Mouse (Mus musculus) liver, embryonic 14.5 days (tissue): ENCODE results near the gene Nt5c2. TPM values are rescaled to one million over a fixed set of nuclear protein-coding genes. Genes with fewer than 3 reads are reported as not detected.

Experiments used
- ATAC-seq: fragments of 200-750 bp; cut with Nextera tagmentation; 2 replicates; pipeline ENCODE4 v1.8.0; 2017; ENCODE audit warnings: moderate number of reproducible peaks, mild to moderate bottlenecking, moderate library complexity; ENCODE audit not compliant: insufficient read depth
- DNase-seq, 3 experiments: peaks; one replicate each; pipeline ENCODE4 v3.0.0-alpha.2; 2012 to 2013; ENCODE audit warnings: low read depth in 3 of 3, low spot score in 3 of 3
- H3K27ac ChIP-seq: fragments of 300-500 bp; sonication (generic); 2 replicates; pipeline ENCODE4 v1.5.1; 2014; ENCODE audit warnings: moderate library complexity, mild to moderate bottlenecking, control low read depth, inconsistent platforms
- H3K27me3 ChIP-seq: fragments of 300-500 bp; sonication (generic); 2 replicates; pipeline ENCODE4 v1.6.1; 2014; ENCODE audit warnings: mild to moderate bottlenecking, low read length, moderate library complexity; ENCODE audit not compliant: control insufficient read depth, insufficient read depth
- H3K36me3 ChIP-seq: fragments of 300-500 bp; sonication (generic); replicated peaks from 2 replicates; pipeline ENCODE4 v1.6.1; 2014; ENCODE audit warnings: low read depth; ENCODE audit not compliant: control insufficient read depth, insufficient read depth
- H3K4me1 ChIP-seq, 2 experiments: fragments of 200-500 bp in 1 of 2; fragments of 300-500 bp in 1 of 2; sonication (generic) in 1 of 2; replicated peaks; 2 replicates each; pipeline ENCODE4 v1.6.1; 2012 to 2014; ENCODE audit warnings: antibody characterized with exemption in 1 of 2, inconsistent platforms in 1 of 2, low read length in 1 of 2; ENCODE audit not compliant: control insufficient read depth in 2 of 2, insufficient read depth in 2 of 2
- H3K4me2 ChIP-seq: fragments of 300-500 bp; sonication (generic); 2 replicates; pipeline ENCODE4 v1.6.1; 2014; ENCODE audit warnings: low read depth, mild to moderate bottlenecking, control low read depth, moderate library complexity
- H3K4me3 ChIP-seq, 2 experiments: fragments of 200-500 bp in 1 of 2; fragments of 300-500 bp in 1 of 2; sonication (generic) in 1 of 2; 2 replicates each; pipeline ENCODE4 v1.5.1; 2012 to 2014; ENCODE audit warnings: low read depth in 2 of 2, low read length in 2 of 2, mild to moderate bottlenecking in 2 of 2, control low read depth in 1 of 2, inconsistent platforms in 1 of 2, moderate library complexity in 1 of 2; ENCODE audit not compliant: insufficient read depth in 1 of 2
- H3K9ac ChIP-seq: fragments of 300-500 bp; sonication (generic); replicated peaks from 2 replicates; pipeline ENCODE4 v1.6.1; 2014; ENCODE audit warnings: mild to moderate bottlenecking, control low read depth, moderate library complexity
- H3K9me3 ChIP-seq: fragments of 300-500 bp; sonication (generic); 2 replicates; pipeline ENCODE4 v1.6.1; 2016; ENCODE audit warnings: low read length, mixed read lengths; ENCODE audit not compliant: control insufficient read depth
- CTCF ChIP-seq: IDR thresholded peaks from 2 replicates; pipeline ENCODE4 v1.5.1; 2016; ENCODE audit warnings: antibody characterized with exemption, low read depth, control low read depth
- EP300 ChIP-seq: IDR thresholded peaks from 2 replicates; pipeline ENCODE4 v1.6.1; 2016; ENCODE audit warnings: antibody characterized with exemption, low read depth
- WGBS: fragments of 180-500 bp; shearing (Covaris S2); extraction: QIAGEN DNeasy Blood & Tissue Kit; methylation state at CpG from one replicate; pipeline ENCODE4 v1.1.7; 2014; ENCODE audit not compliant: insufficient replicate concordance; 5-methylcytosine and 5-hydroxymethylcytosine counted together
- polyA plus RNA-seq, 2 experiments: library from polyadenylated mRNA; depleted of rRNA in 1 of 2; stranded (reverse) in 1 of 2; unstranded in 1 of 2; fragments of >200 nt; fragmentation: Nextera tagmentation in 1 of 2; extraction: Ambion mirVana in 1 of 2; gene quantifications; 2 replicates each; pipeline versions ENCODE4 v1.2.1 to v1.2.3; 2012 to 2014

Gene Nt5c2
- polyA plus RNA-seq, 2 experiments = 14.9 to 45.0 TPM

DNA sequence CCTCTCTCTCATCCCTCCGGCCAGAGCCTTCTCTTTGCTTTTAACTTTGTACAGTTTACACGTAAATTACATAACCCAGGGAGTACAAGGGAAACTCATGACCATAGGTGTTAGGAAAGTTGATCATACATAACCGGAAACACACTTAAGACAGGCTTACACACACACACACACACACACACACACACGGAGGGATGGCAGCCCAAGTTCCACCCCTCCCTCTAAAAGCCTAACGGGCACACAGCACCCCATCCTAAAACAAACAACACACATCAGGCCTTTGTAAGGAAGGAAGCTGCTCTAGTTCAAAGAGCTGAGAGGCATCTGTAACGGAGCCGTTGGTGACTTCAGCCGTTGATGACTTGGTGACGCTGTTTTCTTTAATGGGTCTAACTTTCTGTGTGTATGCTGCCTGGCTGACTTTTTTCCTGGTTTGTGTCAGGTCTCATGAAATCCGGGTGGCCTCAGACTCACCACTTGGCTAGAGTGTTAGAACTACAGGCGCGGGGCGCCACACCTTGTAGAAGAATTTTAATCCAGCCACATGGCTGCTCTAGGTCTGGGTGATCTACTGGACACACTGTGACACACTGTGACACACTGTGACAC is 44.7 kb downstream of the Nt5c2 start:
- Histone ChIP-seq H3K9me3 (no peaks in the 10 kb centered on the region), H3K4me1 (peaks cover 0 to 28% of the 10 kb centered on the region in 2 experiments), H3K4me3 (no peak overlapping the region), H3K27me3 (no peaks in the 10 kb centered on the region), H3K9ac (no peak overlapping the region), H3K27ac (peak overlapping the region; percentile 6), H3K36me3 (no peaks in the 10 kb centered on the region), H3K4me2 (no peak overlapping the region)
- WGBS = 63% methylated on average over 13 of the region's 13 CpGs
- TF ChIP-seq CTCF (no peak), EP300 (no peak)
- ATAC-seq = no peak
- DNase-seq = no peak

- DNase-seq (no peak), ATAC-seq (no peak)
- no peak overlapping the region for H3K27ac ChIP-seq
- no peaks in the 10 kb centered on the region for H3K27me3 ChIP-seq
- no peak for TF ChIP-seq EP300
- TF ChIP-seq CTCF = no peak
- no peaks in the 10 kb centered on the region for H3K9me3 ChIP-seq
- no peak overlapping the region for H3K4me2 ChIP-seq
- peaks cover 0 to 28% of the 10 kb centered on the region in 2 experiments for H3K4me1 ChIP-seq
- WGBS = 70% methylated on average over 22 of the region's 22 CpGs
- H3K4me3 ChIP-seq = no peak overlapping the region
- H3K9ac ChIP-seq = no peak overlapping the region
- H3K36me3 ChIP-seq = no peaks in the 10 kb centered on the region
Measured at GRCm38 (mm10) chr19:46969286-46969985, 45.5 kb downstream of the Nt5c2 start.

- TF ChIP-seq CTCF (no peak), EP300 (no peak)
- no peaks in the 10 kb centered on the region for H3K27me3 ChIP-seq
- no peaks in the 10 kb centered on the region for H3K9me3 ChIP-seq
- H3K9ac ChIP-seq = no peak overlapping the region
- no peaks in the 10 kb centered on the region for H3K36me3 ChIP-seq
- no peak overlapping the region for H3K27ac ChIP-seq
- H3K4me1 ChIP-seq = peaks cover 0 to 28% of the 10 kb centered on the region in 2 experiments
- H3K4me3 ChIP-seq = no peak overlapping the region
- ATAC-seq (no peak), DNase-seq (no peak)
- no peak overlapping the region for H3K4me2 ChIP-seq
- 49% methylated on average over 5 of the region's 5 CpGs for WGBS
Measured at GRCm38 (mm10) chr19:46968833-46969232, 46.1 kb downstream of the Nt5c2 start.

- ATAC-seq = no peak
- Histone ChIP-seq H3K27me3 (no peaks in the 10 kb centered on the region), H3K9ac (no peak overlapping the region), H3K9me3 (no peaks in the 10 kb centered on the region), H3K36me3 (no peaks in the 10 kb centered on the region), H3K27ac (no peak overlapping the region), H3K4me3 (no peak overlapping the region), H3K4me2 (no peak overlapping the region), H3K4me1 (peaks cover 2 to 28% of the 10 kb centered on the region in 2 experiments)
- WGBS = 70% methylated on average over 4 of the region's 4 CpGs
- DNase-seq = no peak
- TF ChIP-seq EP300 = no peak
- TF ChIP-seq CTCF = no peak
Measured at GRCm38 (mm10) chr19:46967861-46968260, 47.1 kb downstream of the Nt5c2 start.

DNA sequence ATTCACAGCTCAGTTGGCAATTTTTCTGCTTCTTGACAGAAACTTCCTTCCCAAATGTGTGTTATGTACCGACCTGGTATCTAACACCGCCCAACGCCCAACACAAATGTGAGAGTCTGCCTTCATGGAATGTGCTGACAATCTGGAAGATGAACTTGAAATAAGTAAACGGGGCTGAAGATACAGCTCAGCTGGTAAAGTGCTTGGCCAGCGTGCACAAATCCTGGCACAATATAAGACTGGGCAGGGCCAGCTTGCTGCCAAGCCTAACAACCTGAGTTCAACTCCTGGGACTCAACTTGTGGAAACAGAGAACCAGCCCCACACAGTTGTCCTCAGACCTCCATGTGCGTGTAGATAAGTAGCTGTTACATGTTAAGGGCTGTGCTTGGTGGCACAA is 48.6 kb downstream of the Nt5c2 start:
- Histone ChIP-seq H3K27ac (no peak overlapping the region), H3K4me3 (no peak overlapping the region), H3K36me3 (no peaks in the 10 kb centered on the region), H3K9ac (no peak overlapping the region), H3K27me3 (no peaks in the 10 kb centered on the region), H3K4me1 (peaks cover 5 to 29% of the 10 kb centered on the region in 2 experiments), H3K9me3 (no peaks in the 10 kb centered on the region), H3K4me2 (no peak overlapping the region)
- ATAC-seq (no peak), DNase-seq (no peak)
- whole genome bisulfite sequencing = 76% methylated on average over 6 of the region's 6 CpGs
- TF ChIP-seq CTCF = no peak
- no peak for TF ChIP-seq EP300
